Mouse (Mus musculus) left cerebral cortex, adult 9 months (tissue): ENCODE measurements around the gene Wscd2.
A peak's percentile ranks its signal among the peaks of the same experiment; 100 is the strongest.

Experiments
- DNase-seq, 2 experiments: peaks; one replicate each; pipeline ENCODE4 v3.0.0; 2022; ENCODE audit warnings: low spot score in 2 of 2

Gene Wscd2

DNA sequence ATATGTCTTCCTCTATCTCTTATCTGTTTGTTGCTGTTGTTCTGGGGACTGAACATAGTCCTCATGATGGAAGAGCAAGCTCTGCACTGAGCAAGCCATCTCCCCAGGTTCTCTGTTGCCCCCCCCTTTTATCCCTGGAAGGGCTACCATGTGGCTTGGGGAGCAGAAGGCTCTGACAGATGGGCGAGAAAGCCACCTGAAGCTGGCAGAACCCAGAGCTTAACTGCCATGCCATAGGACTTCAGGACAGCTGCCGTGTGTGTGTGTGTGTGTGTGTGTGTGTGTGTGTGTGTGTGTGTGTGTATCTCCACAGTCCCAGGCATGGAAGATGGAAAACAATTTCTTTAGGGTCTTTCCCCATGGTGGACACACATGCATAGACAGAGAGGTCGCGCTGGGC lies 128.6 kb downstream of the Wscd2 start:
- no peak for DNase-seq

GRCm38 (mm10) chr5:113619151-113619550 lies 129.0 kb downstream of the Wscd2 start:
- DNase-seq: no peak

DNA sequence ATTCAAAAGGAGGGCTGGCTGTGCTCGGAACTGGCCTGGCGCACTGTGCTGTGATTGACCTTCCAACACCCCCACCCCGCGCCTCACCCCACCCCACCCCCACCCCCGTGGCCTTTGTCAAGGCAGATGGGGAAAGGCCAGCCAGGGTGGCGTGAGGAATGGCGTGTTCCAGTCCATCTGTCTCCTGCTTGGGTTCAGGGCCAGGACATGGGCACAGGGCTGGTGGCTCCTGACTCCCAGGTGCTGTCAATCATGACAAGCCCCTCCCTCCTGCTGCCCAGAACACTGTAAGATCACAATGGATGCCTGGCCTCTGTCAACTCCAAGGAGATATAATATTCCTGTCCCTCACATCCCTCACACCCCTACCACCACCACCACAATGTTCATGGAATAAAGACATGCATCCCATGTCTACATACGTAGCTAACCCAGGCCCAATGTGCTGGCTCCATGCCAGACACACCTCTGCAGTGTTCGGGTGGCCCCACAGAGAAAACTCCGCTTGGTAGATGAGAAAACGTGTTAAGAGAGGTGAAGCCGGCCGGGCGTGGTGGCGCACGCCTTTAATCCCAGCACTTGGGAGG lies 130.1 kb downstream of the Wscd2 start:
- no peak for DNase-seq

DNA sequence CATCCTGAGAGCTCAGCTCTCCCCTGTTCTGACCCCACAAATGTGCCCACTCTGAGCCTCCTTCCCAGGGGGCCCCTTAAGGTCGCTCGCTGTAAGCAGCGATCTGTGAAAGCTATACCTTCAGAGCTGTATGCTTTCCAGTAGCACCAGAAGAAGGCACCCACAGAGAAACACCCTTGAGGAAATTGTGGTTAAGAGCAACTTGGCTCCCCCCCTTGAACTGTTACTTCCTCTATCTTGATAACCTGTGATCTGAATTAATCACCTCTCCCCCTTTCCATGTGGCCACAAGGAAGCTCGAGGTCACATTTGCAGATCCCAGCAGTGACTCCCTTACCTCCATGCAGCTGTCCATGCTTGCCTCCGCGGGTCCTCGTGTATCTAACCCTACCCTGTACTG lies 130.9 kb downstream of the Wscd2 start:
- DNase-seq: no peak

GRCm38 (mm10) chr5:113623052-113623451 lies 132.9 kb downstream of the Wscd2 start:
- no peak for DNase-seq

GRCm38 (mm10) chr5:113625068-113625467 lies 134.9 kb downstream of the Wscd2 start:
- no peak for DNase-seq

DNA sequence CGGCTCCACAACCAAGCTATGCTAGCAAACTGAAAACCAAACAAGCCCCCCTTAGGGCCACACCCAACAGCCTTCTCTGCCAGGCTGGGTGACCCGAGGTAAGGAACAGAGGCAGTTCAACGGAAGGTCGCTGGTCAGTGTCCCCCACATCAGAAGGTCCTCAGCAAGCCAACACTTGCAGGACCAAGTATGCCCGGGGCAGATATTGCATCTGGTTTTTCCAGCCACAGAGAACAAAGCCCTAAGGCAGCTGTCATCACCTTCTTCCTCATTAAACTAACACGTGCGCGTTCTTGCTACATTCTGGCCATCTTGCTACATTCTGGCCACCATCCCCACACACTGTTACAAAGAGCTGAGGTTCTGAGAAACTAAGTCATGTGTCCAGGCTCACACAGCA lies 136.2 kb downstream of the Wscd2 start:
- DNase-seq: no peak

- DNase-seq: no peak
These were observed 136.9 kb downstream of the Wscd2 start for GRCm38 (mm10) chr5:113626991-113627390.

- peak in 1 of 2 experiments; percentile 62 for DNase-seq
These were observed 137.8 kb downstream of the Wscd2 start for GRCm38 (mm10) chr5:113627820-113628437.

- DNase-seq: no peak
These were observed 139.1 kb downstream of the Wscd2 start for GRCm38 (mm10) chr5:113629248-113629647.

DNA sequence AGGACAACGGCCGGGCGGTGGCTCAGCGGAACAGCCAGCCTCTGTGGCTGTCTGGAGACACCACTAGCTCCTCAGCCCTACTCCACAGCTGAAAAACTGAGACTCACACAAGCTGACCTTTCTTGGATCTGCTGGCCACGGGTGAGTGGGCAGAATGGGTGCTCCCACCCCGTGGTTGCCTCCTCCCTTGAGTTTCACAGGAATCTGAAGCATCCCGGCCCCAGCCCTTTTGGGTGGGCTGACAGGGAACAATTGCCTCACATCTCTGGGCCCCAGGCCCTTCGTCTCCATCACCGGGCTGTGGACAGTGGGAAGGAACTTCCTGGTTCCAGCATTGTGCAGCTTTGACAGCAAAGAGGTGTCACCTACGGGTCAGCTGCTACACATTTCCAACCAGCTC lies 140.0 kb downstream of the Wscd2 start:
- DNase-seq: no peak

DNA sequence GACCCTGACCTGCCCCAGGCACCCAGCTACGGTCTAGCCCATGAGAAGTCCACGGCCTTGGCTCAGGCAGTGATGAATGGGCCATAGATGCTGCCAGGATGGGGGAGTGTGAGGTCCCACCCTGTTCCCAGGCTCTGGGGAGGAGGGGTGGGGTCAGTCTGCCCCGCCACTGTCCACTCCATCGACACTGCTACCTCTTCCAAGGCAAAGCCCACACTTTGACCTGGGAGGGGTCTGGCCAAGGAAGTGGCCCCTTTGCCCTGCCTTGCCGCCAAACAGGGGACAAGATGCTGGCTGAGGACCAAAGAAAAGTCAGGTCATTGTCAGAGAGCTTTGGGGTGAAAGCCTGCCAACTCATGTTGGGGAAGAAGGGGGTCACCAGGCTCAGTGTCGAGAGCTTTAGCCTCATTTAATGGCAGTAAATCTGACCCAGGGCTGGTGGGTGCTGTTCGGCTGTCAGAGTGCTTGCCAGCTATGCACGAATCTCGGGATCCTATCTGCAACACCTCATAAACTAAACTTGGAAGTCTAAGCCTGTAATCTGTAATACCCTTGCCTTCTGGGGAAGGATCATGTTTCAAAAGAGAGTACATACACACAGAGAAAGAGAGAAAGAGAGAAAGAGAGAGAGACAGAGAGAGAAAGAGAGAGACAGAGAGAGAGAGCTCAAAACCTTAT lies 143.0 kb downstream of the Wscd2 start:
- no peak for DNase-seq

DNA sequence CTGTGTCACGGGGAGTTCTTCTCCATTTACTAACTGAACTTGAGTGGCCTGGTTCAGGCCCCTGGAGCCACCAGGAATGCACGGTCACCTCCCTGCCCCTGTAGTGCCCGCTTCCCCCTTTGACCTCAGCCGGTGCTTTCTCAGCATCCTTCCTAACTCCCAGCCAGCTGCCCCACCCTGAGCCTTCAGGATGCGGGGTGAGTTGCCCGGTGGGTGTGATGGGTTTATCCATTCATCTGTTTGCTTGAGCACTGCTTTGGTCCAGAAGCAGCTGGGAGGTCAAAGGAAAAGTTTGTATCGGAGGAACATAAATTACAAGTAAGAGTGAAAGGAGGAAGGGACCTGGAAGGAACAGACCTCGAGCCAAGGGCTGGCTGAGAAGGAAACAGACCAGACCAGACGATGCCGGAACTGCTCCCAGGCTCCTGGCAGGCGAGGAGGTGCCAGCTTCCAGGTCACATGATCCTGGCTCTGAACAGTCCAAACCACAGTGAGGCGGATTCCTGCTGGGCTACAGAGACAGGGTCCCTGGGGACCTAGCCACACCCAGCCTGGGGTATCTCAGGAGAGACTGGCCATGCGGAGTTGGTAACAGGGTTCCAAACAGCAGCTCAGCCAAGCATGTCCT lies 144.0 kb downstream of the Wscd2 start:
- peak in 1 of 2 experiments; percentile 39 for DNase-seq

DNA sequence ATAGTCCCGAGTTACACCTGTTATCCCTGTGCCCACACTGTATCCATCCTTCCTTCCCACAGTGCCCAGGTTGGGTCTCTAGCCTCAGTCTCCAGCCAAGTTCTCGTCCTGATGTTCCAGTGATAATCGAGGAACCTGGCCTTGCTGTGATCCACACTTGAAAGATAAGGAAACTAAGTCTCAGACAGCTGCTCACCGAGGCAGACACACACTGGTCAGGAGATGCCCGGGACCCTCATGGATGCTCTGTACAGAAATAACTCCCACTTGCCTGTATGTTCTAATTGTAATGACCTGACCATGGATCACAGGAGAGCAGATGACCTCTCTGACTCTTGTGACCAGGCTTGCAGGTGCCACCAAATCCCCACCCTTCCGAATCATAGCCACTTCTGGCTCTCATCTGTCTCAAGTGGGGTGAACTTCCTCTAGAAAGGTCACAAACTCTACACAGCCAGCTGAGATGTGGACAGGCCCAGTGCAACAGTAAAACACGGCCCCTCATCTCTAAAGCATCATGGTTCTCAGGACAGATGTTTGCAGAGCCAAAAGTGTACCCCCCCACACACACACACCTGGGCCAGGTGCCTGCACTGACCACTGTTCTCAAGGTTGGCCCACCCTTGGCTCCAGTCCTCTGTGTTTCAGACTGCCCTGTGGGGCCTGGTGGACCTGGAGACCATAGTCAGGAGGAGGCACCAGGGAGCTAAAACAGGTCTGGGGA lies 144.9 kb downstream of the Wscd2 start:
- DNase-seq: no peak

- DNase-seq: no peak
These were observed 145.9 kb downstream of the Wscd2 start for GRCm38 (mm10) chr5:113635861-113636565.

DNA sequence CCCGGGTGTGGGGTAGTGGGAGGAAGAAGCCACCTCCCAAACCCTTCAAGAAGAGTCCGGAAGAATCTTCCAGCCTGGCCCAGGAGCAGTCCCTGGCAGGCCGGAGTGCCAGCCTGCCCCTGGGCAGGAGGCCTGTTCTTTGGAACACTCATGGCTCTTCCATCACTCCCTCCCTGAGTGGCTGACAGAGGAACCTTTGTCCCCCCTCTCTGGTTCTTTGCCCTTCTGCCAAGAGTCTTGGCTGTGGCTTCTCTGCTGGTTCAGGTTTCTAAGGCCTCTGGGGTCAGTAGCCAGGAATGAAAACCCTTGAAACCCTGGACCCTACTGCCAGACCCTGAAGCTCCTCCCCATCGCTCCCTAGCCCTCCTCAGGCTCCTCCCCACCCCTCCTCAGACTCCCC lies 147.5 kb downstream of the Wscd2 start:
- DNase-seq: no peak

DNA sequence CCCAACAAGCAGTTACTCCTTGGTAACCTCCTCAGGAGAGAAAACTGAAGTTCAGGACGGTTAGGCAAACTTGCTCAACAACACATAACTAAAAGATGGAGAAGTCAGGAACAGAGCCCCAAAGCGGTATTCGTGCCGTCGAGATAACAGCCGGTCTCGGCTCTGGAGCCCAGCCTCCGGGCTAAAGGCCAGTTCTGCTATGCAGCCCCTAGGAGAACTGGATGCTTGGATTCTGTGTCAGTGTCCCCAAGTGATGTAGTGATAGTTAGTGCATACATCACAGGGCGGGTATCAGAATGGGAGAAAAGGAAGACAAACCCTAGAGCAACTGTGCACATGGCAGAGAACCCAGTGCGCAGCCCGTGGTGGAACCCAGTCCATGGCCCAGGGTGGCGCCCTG lies 147.9 kb downstream of the Wscd2 start:
- no peak for DNase-seq

DNA sequence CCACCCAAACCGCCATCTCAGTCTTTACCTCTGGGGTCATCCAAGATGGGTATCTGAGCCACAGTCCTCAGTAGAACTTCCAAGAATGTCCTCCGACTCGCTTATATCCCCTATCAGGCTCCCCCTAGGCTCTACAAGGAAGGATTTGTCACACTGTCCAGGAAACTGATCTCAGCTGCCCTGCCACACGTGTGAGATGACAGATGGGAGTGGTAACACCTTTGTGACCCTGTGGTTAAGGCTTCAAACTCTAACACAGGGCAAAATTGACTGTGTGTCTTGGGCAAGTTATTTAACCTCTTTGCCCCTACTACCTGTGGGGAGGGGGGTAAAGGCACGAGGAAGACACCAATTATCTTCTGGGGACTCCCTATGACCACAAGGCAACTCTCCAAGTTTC lies 149.0 kb downstream of the Wscd2 start:
- no peak for DNase-seq
